In the genomic region with DNA sequence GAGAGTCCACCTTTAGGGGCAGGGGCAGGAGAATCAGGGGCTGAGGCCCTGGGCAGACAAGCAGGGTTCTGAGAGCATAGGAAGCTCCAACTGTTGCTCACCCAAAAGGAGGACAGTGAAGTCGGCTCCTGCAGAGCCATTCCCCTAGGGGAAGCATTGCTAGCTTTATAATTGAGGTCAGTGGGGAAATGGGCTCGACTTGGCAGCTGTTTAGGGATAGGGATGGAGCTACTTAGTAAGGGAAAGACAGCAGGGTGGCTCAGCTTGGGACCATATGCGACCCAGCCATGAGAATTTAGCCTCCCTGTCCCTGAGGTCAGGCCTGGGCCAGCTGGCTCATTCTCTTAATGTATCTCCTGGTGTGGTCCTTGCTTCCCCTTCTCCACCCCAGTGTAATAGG, we compare ENCODE assay signal across 24 mouse cellular contexts. TPM values are rescaled to one million over a fixed set of nuclear protein-coding genes. Genes with fewer than 3 reads are reported as not detected.
DNase-seq lines count a peak whose midpoint lies in the region; ATAC-seq and TF ChIP-seq lines count a peak whose summit lies in the region.
"Had no signal": no experiment of that assay in that cellular context is flagged by ENCODE, and none has a peak within 500 bp of the region (broad histone marks: within the 10 kb centered on the region; RNA-seq: fewer than 3 reads in every experiment).

No protein-coding gene starts in this region.

- ATAC-seq in heart, embryonic 14.5 days (ENCODE audit: insufficient number of reproducible peaks, insufficient read depth, low FRiP score, low read depth), result 0 out of 2 replicates have a peak, but pooled peaks have one; percentile 15
- ATAC-seq: forebrain, embryonic 14.5 days; forebrain, embryonic 16.5 days had no signal

- TF ChIP-seq POLR2A in heart, adult 2 months (IDR thresholded peaks at IDR 0.05; ENCODE audit: insufficient read depth, low read depth, low read length), result no peak

- no peak for TF ChIP-seq EP300 in heart, adult 2 months (IDR thresholded peaks at IDR 0.05; ENCODE audit: insufficient read depth, low read depth, low read length)

- no peak overlapping the region for H3K4me2 ChIP-seq in heart, embryonic 14.5 days (ENCODE audit: low read length)
- H3K4me2 ChIP-seq: embryonic facial prominence, embryonic 12.5 days; embryonic facial prominence, embryonic 15.5 days; forebrain, embryonic 12.5 days had no signal

- H3K79me2 ChIP-seq in heart, adult 2 months (replicated peaks; ENCODE audit: control insufficient read depth, insufficient read depth, low read length), result no peaks in the 10 kb centered on the region

- TF ChIP-seq CTCF in heart, adult 2 months (IDR thresholded peaks at IDR 0.05), result no peak

- DNase-seq in heart, adult 2 months, result no peak
- peak; percentile 13 for DNase-seq in mesoderm, embryonic 11.5 days (ENCODE audit: low read depth, low spot score)
- peak; percentile 61 for DNase-seq in retina, embryonic 14.5 days (ENCODE audit: low spot score)
- no peak for DNase-seq in embryo, embryonic 10.5 days (ENCODE audit: low spot score)
- no peak for DNase-seq in gastrocnemius, adult 8-10 months (ENCODE audit: low spot score in 2 of 2)
- DNase-seq: adrenal gland, adult 2 months; adrenal gland, postnatal 10 days; adrenal gland, postnatal 25 days; cerebellum, adult 11 months; cerebellum, adult 18-20 months; cerebellum, adult 9-10 months; cerebellum, postnatal 10 days; cerebellum, postnatal 25 days; embryo, embryonic 11 days had no signal

- intact Hi-C loops in heart, adult 2 months (cut with DNase I), result no loop called here

- H3K27ac ChIP-seq in heart, embryonic 14.5 days (replicated peaks in 1 of 2; ENCODE audit: control insufficient read depth in 1 of 2, insufficient read depth in 1 of 2, low read depth in 2 of 2, low read length in 2 of 2), result no peak overlapping the region
- H3K27ac ChIP-seq in heart, adult 2 months, result no peak overlapping the region
- H3K27ac ChIP-seq: embryonic facial prominence, embryonic 12.5 days; embryonic facial prominence, embryonic 15.5 days; forebrain, embryonic 12.5 days had no signal

- H3K9me3 ChIP-seq in heart, embryonic 14.5 days (ENCODE audit: control insufficient read depth, low read length), result no peaks in the 10 kb centered on the region
- H3K9me3 ChIP-seq: embryonic facial prominence, embryonic 12.5 days; embryonic facial prominence, embryonic 15.5 days; forebrain, embryonic 10.5 days; forebrain, embryonic 12.5 days had no signal

- no peak overlapping the region for H3K4me3 ChIP-seq in heart, embryonic 14.5 days (ENCODE audit: control insufficient read depth in 1 of 2, insufficient read depth in 1 of 2, low read depth in 1 of 2, low read length in 2 of 2)
- no peak overlapping the region for H3K4me3 ChIP-seq in heart, adult 2 months
- H3K4me3 ChIP-seq: embryonic facial prominence, embryonic 12.5 days; embryonic facial prominence, embryonic 15.5 days; erythroblast, embryonic 14.5 days; forebrain, embryonic 10.5 days; forebrain, embryonic 12.5 days had no signal

- H3K4me1 ChIP-seq in heart, embryonic 14.5 days (ENCODE audit: control insufficient read depth in 2 of 2, insufficient read depth in 2 of 2, low read length in 2 of 2), result no peaks in the 10 kb centered on the region; a peak in 3 of 4 replicates
- no peaks in the 10 kb centered on the region for H3K4me1 ChIP-seq in heart, adult 2 months (ENCODE audit: control insufficient read depth, insufficient read depth, low read length)

- peaks cover 24% of the 10 kb centered on the region for H3K36me3 ChIP-seq in heart, embryonic 14.5 days (ENCODE audit: control insufficient read depth, insufficient read depth, low read length)
- H3K36me3 ChIP-seq in heart, adult 2 months (ENCODE audit: control insufficient read depth, insufficient read depth, low read length), result no peaks in the 10 kb centered on the region
- H3K36me3 ChIP-seq: embryonic facial prominence, embryonic 15.5 days; forebrain, embryonic 10.5 days had no signal

- WGBS in heart, embryonic 14.5 days, result 60% methylated on average over 3 of the region's 3 CpGs
- 53% methylated on average over 3 of the region's 3 CpGs for WGBS in heart, adult 2 months

- H3K9ac ChIP-seq in heart, embryonic 14.5 days (ENCODE audit: low read length), result no peak overlapping the region
- H3K9ac ChIP-seq in heart, adult 2 months (ENCODE audit: low read depth, low read length), result no peak overlapping the region
- H3K9ac ChIP-seq: embryonic facial prominence, embryonic 12.5 days; embryonic facial prominence, embryonic 15.5 days; forebrain, embryonic 12.5 days had no signal

- peaks cover 4% of the 10 kb centered on the region; the same call in 1 of the 2 replicates for H3K27me3 ChIP-seq in heart, embryonic 14.5 days (ENCODE audit: control insufficient read depth, insufficient read depth, low read length)
- no peaks in the 10 kb centered on the region for H3K27me3 ChIP-seq in heart, adult 2 months (ENCODE audit: control insufficient read depth, insufficient read depth, low read length)

RNA-seq across cellular contexts. Expression of gene Hcn4, which starts 31.7 kb away (rescaled TPM):
- polyA plus RNA-seq in heart, embryonic 14.5 days (2014; fragmentation: Nextera tagmentation; extraction: Ambion mirVana), result 2.0 and 3.6 TPM in 2 replicates
- 1 to 10 TPM; 8.1 to 9.1 TPM for total RNA-seq in heart, adult 2 months (2021)
- 6.1 and 7.7 TPM in 2 replicates for polyA plus RNA-seq in heart, adult 2 months (2012; rRNA removed)
- 1 to 10 TPM; 2.4 to 6.5 (median 4.1) TPM for total RNA-seq in gastrocnemius, adult 8-10 months (2022)
- total RNA-seq: MEL had no signal
- polyA plus RNA-seq: C2C12; erythroblast, embryonic 14.5 days had no signal

Comparison
In these comparisons a context has a peak if more than half of its experiments do, and no peak if none do; other contexts are left out.
1. DNase-seq: peak in mesoderm, embryonic 11.5 days (single experiment) and retina, embryonic 14.5 days (single experiment); none in heart, adult 2 months (0 of 2), embryo, embryonic 10.5 days (single experiment) and gastrocnemius, adult 8-10 months (0 of 2).